Mouse (Mus musculus): ENCODE results near the gene Cmah. TPM values are rescaled to one million over a fixed set of nuclear protein-coding genes. Genes with fewer than 3 reads are reported as not detected.

Cmah gene
- total RNA-seq, 1 experiment from 2014 or later, result 6.2 TPM

DNA sequence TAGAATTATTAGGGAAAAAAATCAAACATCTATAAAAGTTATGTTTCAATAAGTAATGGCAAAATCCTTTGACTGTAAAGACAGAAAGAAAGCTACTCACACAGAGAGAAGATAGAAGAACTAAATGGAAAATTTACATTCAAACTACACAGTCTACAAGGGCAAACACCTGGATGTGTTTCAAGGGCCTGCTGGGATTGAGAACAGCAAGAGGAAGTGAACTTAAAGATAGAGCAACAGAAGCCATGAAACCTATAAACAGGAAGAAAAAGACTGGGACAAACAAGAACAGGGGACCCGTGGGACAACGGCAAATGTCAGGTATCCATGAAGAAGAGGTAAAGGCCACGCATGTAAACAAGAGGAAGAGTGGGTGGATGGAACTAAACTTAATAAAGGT, 118.0 kb downstream of the Cmah start:
- ATAC-seq (replicated peaks in 1 of 2; ENCODE audit: insufficient read depth in 1 of 2, low FRiP score in 2 of 2, low TSS enrichment in 1 of 2, low read depth in 1 of 2, poor library complexity in 2 of 2, severe bottlenecking in 2 of 2), result no peak

DNA sequence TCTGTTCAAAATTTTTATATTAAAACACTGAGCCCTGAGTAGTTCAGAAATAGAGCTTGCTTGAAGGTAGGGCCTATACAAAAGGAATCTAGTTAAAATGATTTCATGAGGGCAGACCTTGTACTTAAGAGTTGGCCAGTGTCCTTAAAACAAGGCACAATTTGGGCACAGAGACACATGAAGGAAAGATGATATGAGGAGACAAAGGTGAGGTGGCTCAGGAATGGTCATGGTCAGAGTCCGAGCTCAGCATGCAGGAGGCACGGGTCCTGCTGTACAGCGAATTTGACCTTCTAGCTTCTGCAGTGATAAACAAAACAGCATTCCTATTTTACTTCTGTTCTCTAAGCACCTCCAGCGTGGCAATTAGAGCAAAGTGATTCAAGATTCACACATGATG, 118.9 kb downstream of the Cmah start:
- ATAC-seq (replicated peaks in 1 of 2; ENCODE audit: insufficient read depth in 1 of 2, low FRiP score in 2 of 2, low TSS enrichment in 1 of 2, low read depth in 1 of 2, poor library complexity in 2 of 2, severe bottlenecking in 2 of 2), result no peak

DNA sequence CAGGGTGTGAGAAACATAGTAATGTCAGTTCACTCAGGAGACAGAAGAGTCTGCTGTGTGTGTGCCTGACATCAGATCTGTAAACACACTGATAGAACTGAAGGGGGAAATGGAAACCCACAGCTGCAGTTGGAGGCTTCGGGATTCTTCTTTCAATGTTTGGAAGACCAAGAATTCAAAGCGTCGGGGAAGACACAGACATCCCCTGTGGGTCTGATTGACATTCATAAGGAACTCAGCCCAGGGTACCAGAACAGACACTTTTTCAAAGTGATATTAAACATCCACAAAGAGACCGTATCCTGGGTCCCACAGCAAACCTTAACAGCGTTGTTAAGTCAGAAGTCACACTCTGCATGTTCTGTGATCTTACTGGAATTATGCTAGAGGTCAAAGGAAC, 119.8 kb downstream of the Cmah start:
- no peak for ATAC-seq (replicated peaks in 1 of 2; ENCODE audit: insufficient read depth in 1 of 2, low FRiP score in 2 of 2, low TSS enrichment in 1 of 2, low read depth in 1 of 2, poor library complexity in 2 of 2, severe bottlenecking in 2 of 2)

DNA sequence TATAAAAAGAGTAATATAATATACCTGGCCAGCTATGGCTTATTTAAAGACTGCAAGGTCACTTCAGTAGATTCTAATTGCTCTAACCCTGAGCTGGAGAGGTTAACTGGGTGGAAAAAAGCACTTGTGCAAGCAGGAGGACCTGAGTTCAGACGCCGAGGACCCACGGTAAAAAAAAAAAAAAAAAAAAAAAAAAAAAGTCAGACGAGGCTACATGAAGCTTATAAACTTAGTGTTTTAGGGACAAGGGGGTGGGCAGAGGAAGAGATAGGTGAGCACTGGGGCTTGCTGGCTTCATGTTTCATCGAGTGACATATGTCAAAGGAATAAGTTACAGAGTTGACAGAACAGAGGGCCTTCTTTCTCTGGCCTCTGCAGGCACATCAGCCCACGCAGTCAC, 121.4 kb downstream of the Cmah start:
- no peak for ATAC-seq (replicated peaks in 1 of 2; ENCODE audit: insufficient read depth in 1 of 2, low FRiP score in 2 of 2, low TSS enrichment in 1 of 2, low read depth in 1 of 2, poor library complexity in 2 of 2, severe bottlenecking in 2 of 2)

DNA sequence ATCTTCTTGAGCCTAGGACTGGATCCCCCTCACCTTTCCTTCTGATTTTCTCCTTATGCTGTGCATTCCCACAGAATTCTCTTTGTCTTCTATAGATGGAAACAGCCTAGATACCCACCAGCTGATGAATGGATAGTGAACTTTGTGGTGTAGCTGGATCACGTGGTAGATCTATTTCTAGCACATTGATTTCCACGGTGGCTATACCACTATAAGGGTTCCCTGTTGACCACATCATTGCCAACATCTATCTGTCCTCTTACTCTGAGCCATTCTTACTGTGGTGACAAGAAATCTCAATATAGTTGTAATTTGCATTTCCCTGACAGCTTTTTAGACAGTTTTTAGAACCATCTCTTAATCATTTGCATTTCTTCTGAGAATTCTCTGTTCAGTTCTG, 124.3 kb downstream of the Cmah start:
- no peak for ATAC-seq (replicated peaks in 1 of 2; ENCODE audit: insufficient read depth in 1 of 2, low FRiP score in 2 of 2, low TSS enrichment in 1 of 2, low read depth in 1 of 2, poor library complexity in 2 of 2, severe bottlenecking in 2 of 2)

DNA sequence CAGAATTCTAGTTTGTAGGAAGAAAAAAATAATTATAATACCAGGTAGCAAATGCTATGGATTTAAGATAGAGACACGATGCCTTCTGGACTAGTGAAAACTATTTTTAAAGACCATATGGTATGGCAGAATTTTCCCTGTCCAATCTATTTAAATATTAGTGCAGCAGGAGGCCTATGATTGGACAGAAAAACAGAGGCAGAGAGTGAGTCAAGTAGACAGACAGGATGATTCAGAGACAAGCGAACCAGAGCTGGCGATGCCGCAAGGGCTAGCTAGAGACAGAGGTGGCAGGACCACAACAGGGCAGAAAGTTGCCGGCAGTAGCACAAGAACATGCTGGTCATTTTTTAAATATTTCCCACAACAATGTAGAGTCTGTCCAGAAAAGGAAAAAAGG, 126.5 kb downstream of the Cmah start:
- no peak for ATAC-seq (replicated peaks in 1 of 2; ENCODE audit: insufficient read depth in 1 of 2, low FRiP score in 2 of 2, low TSS enrichment in 1 of 2, low read depth in 1 of 2, poor library complexity in 2 of 2, severe bottlenecking in 2 of 2)

DNA sequence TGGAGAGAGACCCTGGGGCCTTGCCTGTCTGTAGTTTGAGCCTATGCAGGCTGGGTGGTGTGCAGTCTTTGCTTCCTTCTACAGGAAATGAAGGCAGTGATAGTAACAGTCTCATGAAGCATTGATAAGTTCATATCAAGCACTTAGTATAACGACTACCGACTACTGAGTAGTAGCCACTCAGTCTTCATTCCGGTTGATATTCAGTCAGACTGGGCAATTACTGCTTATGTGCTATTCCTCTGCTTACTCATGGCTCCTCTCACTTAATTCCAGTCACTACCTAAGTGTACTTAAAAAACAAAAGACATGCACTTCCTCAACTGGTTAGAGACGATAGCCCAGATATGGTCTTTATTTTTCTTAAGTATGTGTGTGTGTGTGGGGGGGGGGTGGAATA, 129.2 kb downstream of the Cmah start:
- ATAC-seq (replicated peaks in 1 of 2; ENCODE audit: insufficient read depth in 1 of 2, low FRiP score in 2 of 2, low TSS enrichment in 1 of 2, low read depth in 1 of 2, poor library complexity in 2 of 2, severe bottlenecking in 2 of 2), result no peak

DNA sequence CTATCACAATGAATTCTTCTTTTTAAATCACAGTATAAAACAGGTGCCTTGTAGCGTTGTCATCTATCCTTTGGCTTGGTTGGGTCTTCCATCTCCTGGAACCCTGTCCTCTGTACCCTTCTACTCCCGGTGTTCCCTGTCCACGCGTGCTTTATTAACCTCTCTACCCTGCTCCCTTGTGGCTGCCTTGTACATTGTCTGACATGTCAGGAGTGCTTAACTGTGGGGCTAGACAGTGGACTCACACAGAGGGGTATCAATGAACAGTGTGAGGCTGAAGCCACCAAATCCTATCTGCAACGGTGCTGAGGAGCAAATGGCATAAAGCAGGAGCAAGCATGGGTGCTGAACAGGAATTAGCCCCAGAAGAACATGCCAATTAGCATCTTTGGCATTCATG, 133.3 kb downstream of the Cmah start:
- no peak for ATAC-seq (replicated peaks in 1 of 2; ENCODE audit: insufficient read depth in 1 of 2, low FRiP score in 2 of 2, low TSS enrichment in 1 of 2, low read depth in 1 of 2, poor library complexity in 2 of 2, severe bottlenecking in 2 of 2)

DNA sequence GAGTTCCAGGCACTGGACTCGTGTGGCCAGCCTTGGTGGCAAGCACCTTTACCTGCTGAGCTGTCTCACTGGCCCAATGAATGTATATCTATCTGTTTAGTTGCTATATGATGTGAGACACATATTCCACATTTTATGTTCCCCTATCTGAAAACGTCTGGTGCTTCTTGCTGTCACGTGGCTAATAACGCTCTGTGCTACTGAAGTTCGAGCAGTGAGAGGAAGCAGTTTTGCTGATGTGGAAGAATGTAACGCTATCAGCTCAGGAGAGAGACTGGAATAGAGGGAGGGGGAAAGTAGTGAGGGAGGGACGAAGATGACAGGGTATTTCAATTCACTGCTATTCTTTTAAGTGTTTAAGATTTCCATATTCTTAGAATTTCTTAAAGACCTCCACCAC, 136.6 kb downstream of the Cmah start:
- no peak; a peak in 1 of 4 replicates for ATAC-seq (replicated peaks in 1 of 2; ENCODE audit: insufficient read depth in 1 of 2, low FRiP score in 2 of 2, low TSS enrichment in 1 of 2, low read depth in 1 of 2, poor library complexity in 2 of 2, severe bottlenecking in 2 of 2)

DNA sequence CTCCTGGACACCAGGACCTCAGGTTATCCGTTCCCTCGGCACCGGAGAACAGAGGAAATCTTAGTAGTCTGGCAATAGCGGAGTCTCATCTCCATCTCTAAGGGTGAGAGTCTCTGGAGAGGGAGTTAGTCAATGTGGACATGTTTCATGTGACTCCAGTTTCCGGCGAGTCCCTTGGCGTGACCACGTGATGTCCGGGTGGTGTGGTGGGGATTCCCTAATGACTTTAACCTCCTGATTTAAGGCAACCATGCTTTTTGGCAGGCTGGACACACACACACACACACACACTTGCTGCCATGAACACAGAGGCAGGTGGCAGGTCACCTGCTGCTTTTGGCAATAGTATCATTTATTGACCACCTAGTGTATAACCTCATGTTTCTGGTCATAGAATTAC, 138.8 kb downstream of the Cmah start:
- no peak for ATAC-seq (replicated peaks in 1 of 2; ENCODE audit: insufficient read depth in 1 of 2, low FRiP score in 2 of 2, low TSS enrichment in 1 of 2, low read depth in 1 of 2, poor library complexity in 2 of 2, severe bottlenecking in 2 of 2)

DNA sequence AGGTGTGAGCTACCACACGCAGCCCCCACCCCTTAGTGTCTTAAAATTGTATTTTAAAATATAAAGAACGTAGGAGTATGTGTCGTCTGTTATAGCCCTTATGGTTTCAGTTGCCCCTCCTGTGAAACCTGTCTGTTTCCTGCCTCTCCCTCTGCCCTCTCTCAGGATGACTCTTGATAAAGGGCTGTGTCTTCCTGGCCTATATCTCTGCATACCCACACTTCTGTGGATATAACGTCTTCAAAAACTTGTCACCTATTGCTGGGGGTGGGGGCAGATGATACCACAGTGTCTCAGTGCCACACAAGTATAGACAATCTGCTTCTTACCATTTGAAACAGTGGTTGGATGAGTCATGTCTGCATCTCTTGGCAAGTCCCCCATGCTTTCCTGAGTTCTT, 140.6 kb downstream of the Cmah start:
- ATAC-seq (replicated peaks in 1 of 2; ENCODE audit: insufficient read depth in 1 of 2, low FRiP score in 2 of 2, low TSS enrichment in 1 of 2, low read depth in 1 of 2, poor library complexity in 2 of 2, severe bottlenecking in 2 of 2), result no peak

DNA sequence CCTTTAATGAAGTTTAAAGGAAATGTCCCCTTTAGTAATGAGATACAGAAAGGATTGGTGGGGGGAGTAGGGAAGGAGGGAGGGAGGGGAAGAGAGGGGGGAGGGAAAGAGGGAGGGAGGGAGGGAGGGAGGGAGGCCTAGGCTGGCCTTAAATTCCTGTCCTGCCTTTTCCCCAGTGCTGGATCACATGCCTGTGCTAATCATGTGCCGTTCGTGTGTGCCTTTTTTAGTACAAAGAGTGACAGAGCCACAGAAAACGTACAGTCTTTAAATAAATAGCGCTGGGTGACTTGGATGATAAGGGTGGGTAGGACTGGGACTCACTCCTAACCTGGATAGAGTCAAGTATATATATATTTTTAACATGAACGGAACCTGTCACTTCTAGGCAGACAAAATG, 150.4 kb downstream of the Cmah start:
- no peak for ATAC-seq (replicated peaks in 1 of 2; ENCODE audit: insufficient read depth in 1 of 2, low FRiP score in 2 of 2, low TSS enrichment in 1 of 2, low read depth in 1 of 2, poor library complexity in 2 of 2, severe bottlenecking in 2 of 2)

DNA sequence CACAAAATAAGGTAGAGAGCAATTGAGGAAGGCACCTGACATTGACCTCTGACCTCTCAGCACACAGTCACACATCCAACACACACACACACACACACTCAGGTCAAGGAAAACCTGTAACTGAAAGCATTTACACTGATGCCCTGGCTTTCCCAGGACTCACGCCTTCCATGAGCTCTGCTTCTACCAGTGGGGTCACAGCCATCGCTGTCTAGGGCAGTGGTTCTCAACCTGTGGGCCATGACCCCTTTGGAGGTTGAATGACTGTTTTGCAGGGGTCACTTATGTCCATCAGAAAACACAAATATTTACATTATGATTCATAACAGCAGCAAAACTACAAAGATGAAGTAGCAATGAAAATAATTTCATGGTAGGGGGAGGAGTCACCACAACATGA, 152.3 kb downstream of the Cmah start:
- ATAC-seq (replicated peaks in 1 of 2; ENCODE audit: insufficient read depth in 1 of 2, low FRiP score in 2 of 2, low TSS enrichment in 1 of 2, low read depth in 1 of 2, poor library complexity in 2 of 2, severe bottlenecking in 2 of 2), result no peak

DNA sequence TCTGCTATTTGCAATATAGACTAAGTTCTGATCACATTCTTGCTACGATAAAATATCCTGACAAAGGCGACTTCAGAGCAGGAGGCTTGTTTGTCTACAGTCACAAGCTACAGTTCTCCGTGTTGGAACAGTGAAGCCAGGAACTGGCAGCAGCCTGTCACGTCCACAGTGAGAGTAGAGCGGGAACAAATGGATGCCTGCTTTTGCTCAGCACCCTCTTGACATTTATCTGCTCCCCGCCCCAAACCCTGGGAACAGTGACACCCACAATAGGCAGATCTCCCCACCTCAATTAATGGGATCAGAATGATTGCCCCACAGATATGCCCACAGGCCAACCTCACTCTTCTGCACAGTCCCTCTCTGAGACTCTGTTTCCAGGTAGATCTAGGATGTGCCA, 153.6 kb downstream of the Cmah start:
- ATAC-seq (replicated peaks in 1 of 2; ENCODE audit: insufficient read depth in 1 of 2, low FRiP score in 2 of 2, low TSS enrichment in 1 of 2, low read depth in 1 of 2, poor library complexity in 2 of 2, severe bottlenecking in 2 of 2), result no peak

DNA sequence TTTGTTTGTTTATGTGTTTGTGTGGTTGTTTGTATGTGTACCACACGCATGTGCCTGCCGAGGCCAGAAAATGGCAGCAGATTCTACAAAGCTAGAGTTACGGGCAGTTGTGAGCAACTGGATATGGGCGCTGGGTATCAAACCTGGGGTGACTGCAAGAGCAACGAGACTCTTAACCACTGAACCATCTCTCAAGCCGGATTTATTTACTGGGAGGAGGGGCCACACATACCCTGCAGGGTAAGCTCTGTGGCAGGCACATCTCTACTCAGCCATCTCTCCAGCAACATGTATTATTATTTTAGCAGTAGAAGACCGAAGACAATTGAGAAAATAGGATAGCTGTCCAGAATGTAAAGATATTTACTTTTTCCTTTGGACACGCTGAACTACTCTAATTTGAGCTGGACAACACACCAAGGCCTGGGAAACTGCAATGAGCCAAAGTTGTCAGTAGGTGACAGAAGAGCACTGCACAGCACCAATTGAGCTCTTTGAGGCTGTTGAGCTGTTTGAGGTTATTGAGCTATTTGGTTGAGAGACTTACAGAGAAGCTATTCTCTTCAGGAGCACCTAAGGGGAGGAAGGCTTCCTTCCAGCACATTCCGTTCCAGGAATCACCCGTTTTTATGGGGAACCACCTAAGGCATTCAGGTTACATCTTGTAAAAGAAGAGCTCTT, 154.6 kb downstream of the Cmah start:
- ATAC-seq (replicated peaks in 1 of 2; ENCODE audit: insufficient read depth in 1 of 2, low FRiP score in 2 of 2, low TSS enrichment in 1 of 2, low read depth in 1 of 2, poor library complexity in 2 of 2, severe bottlenecking in 2 of 2), result peak; percentile 85 to 89

DNA sequence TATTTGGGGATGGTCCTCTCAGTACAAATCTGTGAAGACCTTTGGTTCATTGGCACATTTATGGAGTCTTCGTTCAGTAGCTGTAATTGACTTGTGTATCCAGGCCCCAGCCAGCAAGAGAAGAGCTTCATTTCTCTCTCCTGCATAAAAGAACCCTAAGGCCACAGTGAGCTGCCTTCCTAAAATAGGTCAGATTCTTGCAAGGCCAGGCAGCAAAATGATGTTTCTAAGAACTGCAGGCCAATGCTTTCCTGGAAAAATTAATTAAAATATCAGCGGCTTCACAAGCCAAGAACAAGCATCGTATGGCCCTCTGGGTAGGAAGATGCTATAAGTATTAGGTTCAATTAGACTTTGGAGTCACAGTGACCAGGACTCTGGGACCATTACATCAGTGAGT, 156.5 kb downstream of the Cmah start:
- ATAC-seq (replicated peaks in 1 of 2; ENCODE audit: insufficient read depth in 1 of 2, low FRiP score in 2 of 2, low TSS enrichment in 1 of 2, low read depth in 1 of 2, poor library complexity in 2 of 2, severe bottlenecking in 2 of 2), result no peak

DNA sequence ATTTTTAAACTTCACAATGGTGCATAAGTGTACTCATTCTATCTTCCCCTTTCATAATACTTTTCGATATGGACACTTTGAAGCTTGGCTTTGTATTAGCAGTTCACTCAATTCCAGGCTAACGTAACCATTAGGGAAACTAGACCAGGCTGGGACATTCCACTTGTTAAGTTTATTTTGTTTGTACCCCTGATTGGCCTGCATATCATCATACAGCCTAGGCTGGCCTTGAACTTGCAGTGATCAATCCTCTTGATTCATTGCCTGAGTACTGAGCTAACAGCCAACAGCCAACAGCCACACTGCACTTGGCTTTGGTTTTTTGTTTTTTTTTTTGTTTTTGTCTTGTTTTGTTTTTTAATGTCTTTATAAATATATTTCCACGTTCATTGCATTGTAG, 157.6 kb downstream of the Cmah start:
- no peak for ATAC-seq (replicated peaks in 1 of 2; ENCODE audit: insufficient read depth in 1 of 2, low FRiP score in 2 of 2, low TSS enrichment in 1 of 2, low read depth in 1 of 2, poor library complexity in 2 of 2, severe bottlenecking in 2 of 2)

DNA sequence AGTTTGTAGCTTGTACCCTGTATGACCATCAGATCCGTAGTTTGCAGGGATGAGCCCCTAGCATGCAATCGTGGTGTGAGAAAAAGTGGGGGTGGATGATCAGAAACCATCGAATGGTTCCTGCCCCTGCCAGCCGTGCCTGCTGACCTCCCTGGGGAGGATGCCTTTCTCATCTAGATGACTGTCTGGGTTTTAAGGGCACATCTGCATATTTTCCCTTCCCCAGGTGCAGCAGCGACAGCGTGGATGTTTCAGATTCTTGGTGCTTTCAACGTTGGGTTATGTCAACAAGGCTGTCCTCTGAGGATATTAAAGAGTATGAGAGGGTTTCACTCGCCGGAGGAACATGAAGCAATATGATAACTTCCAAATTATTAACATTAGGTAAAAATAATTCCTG, 158.8 kb downstream of the Cmah start:
- ATAC-seq (replicated peaks in 1 of 2; ENCODE audit: insufficient read depth in 1 of 2, low FRiP score in 2 of 2, low TSS enrichment in 1 of 2, low read depth in 1 of 2, poor library complexity in 2 of 2, severe bottlenecking in 2 of 2), result no peak

DNA sequence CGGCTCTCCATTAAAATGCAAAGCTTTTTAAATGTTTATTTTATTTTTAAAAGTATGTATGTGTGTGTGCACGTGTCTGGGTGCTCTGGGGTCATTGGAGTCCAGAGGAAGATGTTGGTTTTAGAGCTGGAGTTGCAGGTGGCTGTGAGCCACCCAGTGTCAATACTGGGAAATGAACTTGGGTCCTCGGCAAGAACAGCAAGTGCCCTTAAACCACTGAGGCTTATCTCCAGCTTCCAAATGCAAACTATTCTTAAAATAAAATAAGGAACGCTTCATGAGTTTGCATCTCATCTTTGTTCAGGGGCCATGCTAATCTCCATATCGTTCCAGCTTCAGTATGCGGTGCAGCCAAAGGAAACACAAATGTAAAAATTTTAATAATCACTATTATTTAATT, 159.2 kb downstream of the Cmah start:
- no peak for ATAC-seq (replicated peaks in 1 of 2; ENCODE audit: insufficient read depth in 1 of 2, low FRiP score in 2 of 2, low TSS enrichment in 1 of 2, low read depth in 1 of 2, poor library complexity in 2 of 2, severe bottlenecking in 2 of 2)

DNA sequence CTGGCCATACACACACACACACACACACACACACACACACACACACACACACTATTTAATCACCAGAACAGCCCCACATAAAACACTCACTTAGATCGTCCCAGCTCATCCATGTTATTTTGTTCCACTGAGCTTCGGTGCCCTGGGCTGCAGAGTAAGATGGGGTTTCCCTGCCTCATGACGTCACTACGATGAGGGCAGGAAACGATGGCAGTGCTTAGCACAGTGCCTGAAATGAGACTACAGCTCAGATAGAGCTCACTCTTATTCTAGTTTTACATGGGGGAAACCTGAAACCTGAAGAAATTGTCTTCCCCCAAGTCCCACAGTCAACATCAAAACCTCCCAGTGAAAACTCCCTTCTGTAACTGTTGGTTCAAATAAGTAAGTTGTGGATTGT, 159.9 kb downstream of the Cmah start:
- no peak for ATAC-seq (replicated peaks in 1 of 2; ENCODE audit: insufficient read depth in 1 of 2, low FRiP score in 2 of 2, low TSS enrichment in 1 of 2, low read depth in 1 of 2, poor library complexity in 2 of 2, severe bottlenecking in 2 of 2)
